In genomic region chr11:20957766-20958165, GRCm38 (mm10) we compare ENCODE assay signal across 11 mouse cellular contexts.
DNase-seq lines count a peak whose midpoint lies in the region; ATAC-seq and TF ChIP-seq lines count a peak whose summit lies in the region.
"Had no signal": no experiment of that assay in that cellular context is flagged by ENCODE, and none has a peak within 500 bp of the region (broad histone marks: within the 10 kb centered on the region; RNA-seq: fewer than 3 reads in every experiment).

No protein-coding gene starts in this region.

- intact Hi-C loops in heart, postnatal 25 days (cut with DNase I), result loop anchor here (5.0 kb wide), 1 partner anchor 40 kb away; no protein-coding TSS in a partner anchor

- H3K4me3 ChIP-seq in heart, embryonic 12.5 days, result no peak overlapping the region
- peak overlapping the region; percentile 62 for H3K4me3 ChIP-seq in megakaryocyte, embryonic 14.5 days (replicated peaks)
- no peak overlapping the region for H3K4me3 ChIP-seq in kidney, embryonic 16.5 days (ENCODE audit: low read length)
- no peak overlapping the region for H3K4me3 ChIP-seq in stomach, postnatal 0 days (ENCODE audit: low read depth, low read length)
- H3K4me3 ChIP-seq: midbrain, embryonic 15.5 days had no signal

- no peak for TF ChIP-seq EP300 in stomach, postnatal 0 days (optimal IDR thresholded peaks at IDR 0.05)

- no peak overlapping the region for H3K9ac ChIP-seq in heart, embryonic 12.5 days
- no peak overlapping the region for H3K9ac ChIP-seq in kidney, embryonic 16.5 days (replicated peaks; ENCODE audit: low read length)
- H3K9ac ChIP-seq in stomach, postnatal 0 days (ENCODE audit: low read length), result no peak overlapping the region
- H3K9ac ChIP-seq: midbrain, embryonic 15.5 days had no signal

- H3K27me3 ChIP-seq in heart, embryonic 12.5 days (replicated peaks), result no peaks in the 10 kb centered on the region
- H3K27me3 ChIP-seq in megakaryocyte, embryonic 14.5 days (replicated peaks), result no peaks in the 10 kb centered on the region
- no peaks in the 10 kb centered on the region for H3K27me3 ChIP-seq in kidney, embryonic 16.5 days (ENCODE audit: insufficient read depth, low read length)
- H3K27me3 ChIP-seq in stomach, postnatal 0 days (ENCODE audit: control insufficient read depth, insufficient read depth, low read length), result no peaks in the 10 kb centered on the region
- H3K27me3 ChIP-seq: midbrain, embryonic 15.5 days had no signal

- H3K4me2 ChIP-seq in heart, embryonic 12.5 days, result peak overlapping the region; percentile 2; the same call in 1 of the 2 replicates
- no peak overlapping the region for H3K4me2 ChIP-seq in kidney, embryonic 16.5 days (replicated peaks; ENCODE audit: low read depth, low read length)
- H3K4me2 ChIP-seq in stomach, postnatal 0 days (replicated peaks; ENCODE audit: low read depth), result no peak overlapping the region
- H3K4me2 ChIP-seq: midbrain, embryonic 15.5 days had no signal

- peaks cover 25% of the 10 kb centered on the region for H3K4me1 ChIP-seq in heart, embryonic 12.5 days (replicated peaks)
- H3K4me1 ChIP-seq in megakaryocyte, embryonic 14.5 days, result peaks cover 36% of the 10 kb centered on the region
- peaks cover 32% of the 10 kb centered on the region for H3K4me1 ChIP-seq in kidney, embryonic 16.5 days (ENCODE audit: insufficient read depth, low read length)
- H3K4me1 ChIP-seq in stomach, postnatal 0 days (replicated peaks; ENCODE audit: control insufficient read depth, insufficient read depth), result no peaks in the 10 kb centered on the region
- H3K4me1 ChIP-seq: midbrain, embryonic 15.5 days had no signal

- H3K27ac ChIP-seq in heart, embryonic 12.5 days (ENCODE audit: poor library complexity, severe bottlenecking), result peak overlapping the region; percentile 48; the same call in 1 of the 2 replicates
- H3K27ac ChIP-seq in kidney, embryonic 16.5 days (ENCODE audit: low read length), result peak overlapping the region; percentile 76
- peak overlapping the region; percentile 59; the same call in 1 of the 2 replicates for H3K27ac ChIP-seq in stomach, postnatal 0 days (replicated peaks)
- H3K27ac ChIP-seq: midbrain, embryonic 15.5 days had no signal

- ATAC-seq in heart, embryonic 12.5 days (ENCODE audit: insufficient number of reproducible peaks, low FRiP score), result 0 out of 2 replicates have a peak, but pooled peaks have one; percentile 13
- no peak; the same call in 1 of the 2 replicates for ATAC-seq in megakaryocyte, adult 5-6 weeks (ENCODE audit: poor library complexity, severe bottlenecking)
- peak; percentile 40; the same call in 1 of the 2 replicates for ATAC-seq in kidney, embryonic 16.5 days (ENCODE audit: low FRiP score, low TSS enrichment)
- peak; percentile 49; the same call in 1 of the 2 replicates for ATAC-seq in stomach, postnatal 0 days (ENCODE audit: low FRiP score, low TSS enrichment)
- ATAC-seq: forebrain, embryonic 14.5 days; midbrain, embryonic 15.5 days had no signal

- H3K36me3 ChIP-seq in heart, embryonic 12.5 days, result no peaks in the 10 kb centered on the region
- peaks cover 6% of the 10 kb centered on the region for H3K36me3 ChIP-seq in megakaryocyte, embryonic 14.5 days (replicated peaks; ENCODE audit: low read length)
- no peaks in the 10 kb centered on the region for H3K36me3 ChIP-seq in kidney, embryonic 16.5 days (ENCODE audit: insufficient read depth, low read length)
- H3K36me3 ChIP-seq in stomach, postnatal 0 days (ENCODE audit: control insufficient read depth, insufficient read depth, low read length), result no peaks in the 10 kb centered on the region
- H3K36me3 ChIP-seq: midbrain, embryonic 15.5 days had no signal

- no peak for TF ChIP-seq CTCF in stomach, postnatal 0 days (IDR thresholded peaks at IDR 0.05; ENCODE audit: low read depth)

- no peak for DNase-seq in heart, postnatal 25 days (ENCODE audit: low spot score)
- no peak for DNase-seq in stomach, postnatal 0 days (ENCODE audit: low spot score)
- DNase-seq in thymus, postnatal 14 days, result no peak
- no peak for DNase-seq in right cerebral cortex, postnatal 10 days (ENCODE audit: low spot score in 2 of 2)
- DNase-seq: cerebellum, adult 11 months had no signal

- H3K9me3 ChIP-seq in heart, embryonic 12.5 days (replicated peaks), result no peaks in the 10 kb centered on the region
- H3K9me3 ChIP-seq in megakaryocyte, embryonic 14.5 days, result 0 out of 2 replicates have a peak, but pooled peaks cover 3% of the 10 kb centered on the region
- no peaks in the 10 kb centered on the region for H3K9me3 ChIP-seq in kidney, embryonic 16.5 days (ENCODE audit: low read length)
- no peaks in the 10 kb centered on the region for H3K9me3 ChIP-seq in stomach, postnatal 0 days (ENCODE audit: control insufficient read depth, low read length)
- H3K9me3 ChIP-seq: midbrain, embryonic 15.5 days had no signal

- WGBS in heart, embryonic 12.5 days, result 24% methylated on average over 2 of the region's 2 CpGs
- WGBS in kidney, embryonic 16.5 days, result 27% methylated on average over 2 of the region's 2 CpGs
- 21% methylated on average over 2 of the region's 2 CpGs for whole genome bisulfite sequencing in stomach, postnatal 0 days
